Mouse (Mus musculus) T-cell, adult 2 months (primary cell): ENCODE data around the gene Phc2.
A peak's percentile ranks its signal among the peaks of the same experiment; 100 is the strongest.
"Not testable (repeated sequence)": the region's sequence is repeated elsewhere in the genome, so short reads cannot be mapped to it uniquely, and the experiment has no call there.

Source experiments
- DNase-seq: peaks from one replicate; pipeline ENCODE4 v3.0.0; 2022; ENCODE audit warnings: low spot score

Phc2 gene

DNA sequence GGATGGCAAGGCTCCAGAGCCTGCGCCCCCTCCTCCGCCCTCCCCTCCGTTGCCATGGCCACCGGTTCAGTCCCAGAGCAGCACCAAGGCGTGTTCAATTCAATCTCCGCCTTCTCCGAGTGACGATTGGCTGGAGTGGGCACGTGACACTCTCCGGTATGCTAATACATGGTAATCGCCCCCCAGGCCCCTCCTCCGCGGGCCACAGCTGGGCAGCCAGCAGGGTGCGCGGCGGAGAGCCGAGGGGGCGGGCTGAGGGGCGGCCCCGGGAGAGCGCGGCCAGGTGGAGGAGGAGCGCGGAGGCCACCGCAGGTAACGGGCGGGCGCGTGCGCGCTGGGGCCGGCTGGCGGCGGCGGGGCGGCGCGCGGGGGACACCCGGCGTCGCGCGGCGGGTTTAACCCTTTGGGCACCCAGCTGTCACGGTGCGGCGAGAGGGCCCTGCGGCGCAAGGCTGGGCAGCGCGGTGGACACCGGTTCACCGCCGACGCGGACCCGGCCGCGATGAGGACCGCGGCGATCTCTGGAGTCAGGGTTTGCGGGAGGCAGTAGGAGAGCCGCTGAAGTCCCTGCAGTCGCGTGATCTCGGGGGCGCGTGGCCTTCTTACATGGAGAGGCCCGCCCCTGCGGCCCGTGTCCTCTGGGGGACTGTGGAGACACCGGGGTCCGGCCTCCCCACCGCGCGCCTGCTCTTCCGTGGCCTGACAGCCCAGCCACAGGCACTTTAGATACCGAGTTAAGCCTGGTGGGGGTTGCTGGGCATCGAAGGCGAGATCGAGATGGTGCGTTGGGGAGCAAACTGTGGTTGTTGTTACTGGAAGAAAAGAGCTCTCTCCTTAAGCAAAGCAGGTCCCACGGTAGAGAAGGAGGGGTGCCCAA, at the start of gene Phc2:
Gene Phc2 (plus strand): TSS at position 198 of the 877 bp plus-strand sequence.
- DNase-seq = peak; percentile 96

GRCm38 (mm10) chr4:128606586-128606985, 47.9 kb upstream of the Phc2 start:
- no peak for DNase-seq

DNA sequence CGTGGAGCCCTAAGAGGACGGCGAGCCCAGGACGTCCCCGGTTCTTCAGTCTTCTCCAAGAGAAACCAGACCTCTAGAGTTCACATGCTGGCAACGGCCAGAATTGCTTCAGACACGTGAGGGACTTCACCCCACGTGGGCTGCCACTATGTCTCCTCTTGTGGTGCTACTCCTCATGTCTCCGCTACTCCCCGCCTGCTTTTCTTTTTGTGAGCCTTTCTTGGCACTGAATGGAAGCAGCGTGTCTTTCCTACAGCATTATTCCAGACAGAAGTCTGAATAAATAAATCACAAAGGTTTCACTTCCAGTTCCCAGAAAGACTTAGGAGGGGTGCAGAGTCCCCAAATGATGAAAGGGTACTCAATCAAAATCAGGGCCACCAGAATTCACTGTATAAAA, 46.8 kb upstream of the Phc2 start:
- DNase-seq = no peak

- no peak for DNase-seq
Measured at GRCm38 (mm10) chr4:128609276-128609924, 45.1 kb upstream of the Phc2 start.

- DNase-seq = peak; percentile 98
Measured at GRCm38 (mm10) chr4:128609925-128610402, 44.5 kb upstream of the Phc2 start, which contains the start of gene Zscan20. Gene Zscan20, minus strand, starts transcription at chr4:128610098.

- no peak for DNase-seq
Measured at GRCm38 (mm10) chr4:128610706-128611105, 43.8 kb upstream of the Phc2 start.

DNA sequence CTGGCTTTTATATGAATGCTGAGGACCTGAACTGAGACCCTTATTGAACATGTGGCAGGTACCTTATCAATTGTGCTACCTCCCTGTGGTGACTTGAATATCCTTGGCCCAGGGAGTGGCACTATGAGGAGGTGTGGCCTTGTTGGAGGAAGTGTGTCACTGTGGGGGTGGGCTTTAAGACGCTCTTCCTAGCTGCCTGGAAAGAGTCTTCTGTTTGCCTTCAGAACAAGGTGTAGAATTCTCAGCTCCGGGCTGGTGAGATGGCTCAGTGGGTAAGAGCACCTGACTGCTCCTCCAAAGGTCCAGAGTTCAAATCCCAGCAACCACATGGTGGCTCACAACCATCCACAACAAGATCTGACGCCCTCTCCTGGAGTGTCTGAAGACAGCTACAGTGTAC, 42.8 kb upstream of the Phc2 start:
- not testable (repeated sequence) for DNase-seq

DNA sequence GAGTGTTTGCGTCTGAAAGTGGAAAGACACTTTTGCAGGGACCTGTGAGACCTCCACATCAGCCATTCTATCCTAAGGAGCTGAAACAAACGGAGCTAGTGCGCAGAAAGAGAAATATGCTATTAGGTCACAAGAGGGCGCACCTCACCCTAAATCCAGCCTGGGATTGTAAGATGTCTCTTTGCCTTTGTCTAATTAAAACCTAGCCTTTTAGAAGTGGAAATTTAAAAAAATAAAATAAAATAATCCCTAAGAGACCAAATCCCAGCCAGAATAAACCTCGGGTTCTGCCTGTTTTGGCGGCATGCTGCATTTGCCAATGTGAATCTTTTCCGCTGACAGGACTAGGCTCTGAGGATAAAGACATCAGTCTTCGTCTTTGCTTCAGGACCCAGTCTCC, 41.2 kb upstream of the Phc2 start:
- DNase-seq = peak; percentile 49

GRCm38 (mm10) chr4:128615761-128616160, 38.7 kb upstream of the Phc2 start:
- DNase-seq = no peak

- peak; percentile 35 for DNase-seq
Measured at GRCm38 (mm10) chr4:128617363-128618120, 37.0 kb upstream of the Phc2 start.

DNA sequence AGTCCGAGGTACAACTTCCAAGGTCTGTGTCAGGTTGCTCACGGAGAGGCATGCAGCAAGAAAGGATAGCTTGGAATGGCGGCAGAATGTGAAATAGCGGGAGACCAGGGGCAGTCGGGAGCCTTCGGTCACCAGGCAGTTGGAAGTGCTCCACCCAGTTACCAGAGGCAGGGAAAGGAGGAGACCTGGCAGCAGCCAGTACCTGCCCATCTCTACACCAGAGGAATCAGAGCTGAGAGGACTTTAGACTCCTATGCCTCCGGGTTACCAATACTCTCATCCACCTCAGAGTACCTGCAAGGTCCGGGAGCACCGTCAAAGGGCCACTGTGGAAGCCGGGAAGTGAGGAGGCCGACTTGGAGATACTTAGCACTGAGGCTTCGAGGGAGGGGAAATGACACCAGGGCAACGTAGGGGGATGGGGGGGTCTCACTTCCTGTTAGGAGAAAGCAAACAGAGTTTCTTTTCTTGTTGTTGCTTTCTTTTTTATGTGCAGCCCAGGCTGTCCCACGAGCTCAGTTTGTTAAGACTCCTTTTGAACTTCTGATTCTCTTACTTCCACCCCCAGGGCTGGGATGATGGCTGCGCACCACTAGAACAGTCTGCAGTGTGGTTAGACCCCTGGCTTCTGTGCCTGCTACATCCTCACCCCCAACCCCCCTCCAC, 36.1 kb upstream of the Phc2 start, which contains the start of gene Tlr12:
Gene Tlr12 (minus strand): TSS at position 374 of the 666 bp plus-strand sequence.
- DNase-seq = peak; percentile 71

- DNase-seq = no peak
Measured at GRCm38 (mm10) chr4:128618963-128619362, 35.5 kb upstream of the Phc2 start.

GRCm38 (mm10) chr4:128620572-128620971, 33.9 kb upstream of the Phc2 start:
- DNase-seq = no peak

DNA sequence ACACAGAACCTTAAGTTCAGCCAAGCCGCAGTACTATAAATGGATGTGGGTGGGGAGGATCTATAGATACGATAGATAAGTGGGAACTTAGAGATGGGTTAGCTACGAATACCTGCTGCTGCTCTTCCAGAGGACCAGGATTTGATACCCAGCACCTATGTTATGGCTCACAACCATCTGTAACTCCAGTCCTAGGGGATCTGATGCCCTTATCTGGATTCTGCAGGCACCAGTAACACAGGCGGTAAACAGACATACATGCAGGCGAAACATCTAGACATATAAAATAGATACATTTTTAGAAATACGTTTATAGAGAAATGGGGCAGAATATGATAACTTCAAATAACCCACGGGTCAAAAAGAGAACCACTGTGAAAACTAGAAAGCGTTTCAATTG, 33.4 kb upstream of the Phc2 start:
- DNase-seq = no peak

DNA sequence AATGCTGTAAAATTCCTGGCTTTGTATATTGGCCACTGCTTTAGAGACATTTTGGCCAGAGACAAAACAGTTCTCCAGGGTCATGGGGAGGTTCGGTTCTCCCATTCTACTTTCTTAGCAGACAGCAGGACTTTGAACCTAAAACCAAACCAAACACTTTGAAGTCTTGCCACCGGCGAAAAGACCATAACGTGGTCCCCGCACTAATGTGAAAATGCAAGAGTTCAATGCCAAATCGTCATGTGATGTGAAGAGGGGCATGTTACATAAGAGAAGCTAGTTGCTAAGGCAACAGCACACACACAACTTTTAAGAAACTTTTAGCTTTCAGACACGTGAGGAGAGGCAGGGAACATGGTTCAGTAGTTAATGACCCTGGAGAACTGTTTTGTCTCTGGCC, 19.1 kb upstream of the Phc2 start:
- DNase-seq = no peak

GRCm38 (mm10) chr4:128635894-128636585, 18.5 kb upstream of the Phc2 start:
- no peak for DNase-seq

DNA sequence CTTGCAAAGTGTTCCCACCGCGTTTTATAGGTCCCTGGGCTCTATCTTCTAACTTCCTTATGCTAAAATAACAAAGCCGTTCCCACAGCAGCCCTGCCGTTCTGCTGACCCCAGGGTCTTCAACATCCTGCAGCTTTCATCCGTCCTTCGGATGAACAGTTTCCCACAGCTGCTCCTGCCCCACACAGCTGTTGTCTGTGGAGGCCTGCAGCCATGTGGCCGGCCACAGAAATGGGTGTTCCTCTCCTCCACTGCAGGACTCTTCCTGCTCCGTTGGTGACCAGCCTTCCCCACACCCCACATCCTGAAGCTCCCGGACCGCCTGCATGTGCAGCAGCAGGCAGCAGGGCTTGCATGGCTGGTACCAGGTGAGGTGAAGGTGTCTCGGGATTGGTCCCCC, 17.3 kb upstream of the Phc2 start:
- no peak for DNase-seq

- DNase-seq = no peak
Measured at GRCm38 (mm10) chr4:128638265-128638923, 16.1 kb upstream of the Phc2 start.

DNA sequence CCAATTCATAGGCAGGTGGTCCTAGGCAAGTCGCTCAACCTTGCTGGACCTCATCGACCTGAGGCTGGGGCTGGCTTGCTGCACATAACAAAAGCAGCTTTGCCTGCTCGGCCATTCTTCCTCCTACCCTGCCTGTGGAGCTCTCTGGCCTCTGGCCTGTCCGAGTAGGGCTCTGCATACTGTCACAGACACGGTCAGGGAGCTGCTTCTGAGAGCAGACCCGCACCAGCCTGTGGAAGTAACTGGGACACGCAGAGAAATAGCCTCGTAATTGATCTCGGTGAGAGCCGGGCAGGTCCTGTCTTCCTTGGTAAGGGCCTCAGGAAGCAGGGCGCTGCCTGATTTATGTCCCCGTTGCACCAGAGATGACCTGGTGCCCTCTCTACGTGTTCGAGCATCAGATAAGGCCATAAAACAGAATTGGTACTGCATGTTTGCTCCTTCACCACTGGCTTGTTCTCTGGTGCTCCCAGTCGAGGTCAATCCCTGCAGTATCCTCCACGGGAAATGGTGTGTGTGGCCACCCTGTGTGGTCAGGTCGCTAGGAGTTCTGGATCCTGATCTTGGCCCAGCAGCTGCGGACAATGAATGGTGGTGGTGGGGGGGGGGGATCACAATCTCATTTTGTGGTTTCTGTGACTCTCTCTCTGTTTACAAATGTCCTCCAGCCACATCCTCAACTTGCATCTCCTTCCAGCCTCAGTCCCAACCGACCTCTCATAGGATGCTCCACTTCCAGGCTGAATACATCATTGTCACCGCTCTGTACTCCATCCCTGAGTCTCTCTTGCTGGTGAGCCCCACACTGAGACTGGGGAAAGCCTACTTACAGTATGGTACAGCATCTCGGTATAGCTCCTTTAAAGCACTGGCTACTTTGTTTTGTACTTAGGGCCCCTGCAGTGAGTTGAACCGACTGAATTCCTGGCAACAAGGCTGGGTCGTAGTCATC, 12.5 kb upstream of the Phc2 start:
- no peak for DNase-seq
